Mouse (Mus musculus) stomach, postnatal 0 days (tissue): ENCODE results near the gene Zfp346. TPM values are rescaled to one million over a fixed set of nuclear protein-coding genes. Genes with fewer than 3 reads are reported as not detected.
"Not testable (repeated sequence)": the region's sequence is repeated elsewhere in the genome, so short reads cannot be mapped to it uniquely, and the experiment has no call there.

Experiments used
- ATAC-seq: fragments of 200-750 bp; cut with Nextera tagmentation; 2 replicates; pipeline ENCODE4 v1.8.0; 2017; ENCODE audit not compliant: low FRiP score, low TSS enrichment
- DNase-seq: peaks from one replicate; pipeline ENCODE4 v3.0.0-alpha.2; 2016; ENCODE audit warnings: low spot score
- H3K27ac ChIP-seq: fragments of 300-500 bp; sonication (generic); replicated peaks from 2 replicates; pipeline ENCODE4 v1.5.1; 2014; ENCODE audit warnings: mild to moderate bottlenecking, control low read depth
- H3K27me3 ChIP-seq: fragments of 300-500 bp; sonication (generic); 2 replicates; pipeline ENCODE4 v1.6.1; 2014; ENCODE audit warnings: low read length; ENCODE audit not compliant: control insufficient read depth, insufficient read depth
- H3K36me3 ChIP-seq: fragments of 300-500 bp; sonication (generic); 2 replicates; pipeline ENCODE4 v1.6.1; 2014; ENCODE audit warnings: low read length, mixed read lengths; ENCODE audit not compliant: control insufficient read depth, insufficient read depth
- H3K4me1 ChIP-seq: fragments of 300-500 bp; sonication (generic); replicated peaks from 2 replicates; pipeline ENCODE4 v1.6.1; 2014; ENCODE audit warnings: antibody characterized with exemption; ENCODE audit not compliant: control insufficient read depth, insufficient read depth
- H3K4me2 ChIP-seq: fragments of 300-500 bp; sonication (generic); replicated peaks from 2 replicates; pipeline ENCODE4 v1.6.1; 2014; ENCODE audit warnings: low read depth, mild to moderate bottlenecking, control low read depth, moderate library complexity
- H3K4me3 ChIP-seq: fragments of 300-500 bp; sonication (generic); 2 replicates; pipeline ENCODE4 v1.5.1; 2014; ENCODE audit warnings: low read depth, low read length, control low read depth
- H3K9ac ChIP-seq: fragments of 300-500 bp; sonication (generic); 2 replicates; pipeline ENCODE4 v1.6.1; 2014; ENCODE audit warnings: mild to moderate bottlenecking, low read length, control low read depth, mixed read lengths
- H3K9me3 ChIP-seq: fragments of 300-500 bp; sonication (generic); 2 replicates; pipeline ENCODE4 v1.6.1; 2016; ENCODE audit warnings: low read length; ENCODE audit not compliant: control insufficient read depth
- CTCF ChIP-seq: IDR thresholded peaks from 2 replicates; pipeline ENCODE4 v1.5.1; 2016; ENCODE audit warnings: antibody characterized with exemption, low read depth, mild to moderate bottlenecking, moderate library complexity
- EP300 ChIP-seq: optimal IDR thresholded peaks from 2 replicates; pipeline ENCODE3; 2016; ENCODE audit warnings: antibody characterized with exemption
- WGBS: fragments of 180-500 bp; shearing (Covaris S2); extraction: QIAGEN DNeasy Blood & Tissue Kit; methylation state at CpG from one replicate; pipeline ENCODE4 v1.1.7; 2014; 5-methylcytosine and 5-hydroxymethylcytosine counted together
- polyA plus RNA-seq: library from polyadenylated mRNA; unstranded; fragments of >200 nt; fragmentation: Nextera tagmentation; extraction: Ambion mirVana; gene quantifications from 2 replicates; pipeline ENCODE4 v1.2.1, GENCODE M21; 2015

Gene Zfp346
- polyA plus RNA-seq, 1 experiment from 2014 or later = 5.0 TPM

DNA sequence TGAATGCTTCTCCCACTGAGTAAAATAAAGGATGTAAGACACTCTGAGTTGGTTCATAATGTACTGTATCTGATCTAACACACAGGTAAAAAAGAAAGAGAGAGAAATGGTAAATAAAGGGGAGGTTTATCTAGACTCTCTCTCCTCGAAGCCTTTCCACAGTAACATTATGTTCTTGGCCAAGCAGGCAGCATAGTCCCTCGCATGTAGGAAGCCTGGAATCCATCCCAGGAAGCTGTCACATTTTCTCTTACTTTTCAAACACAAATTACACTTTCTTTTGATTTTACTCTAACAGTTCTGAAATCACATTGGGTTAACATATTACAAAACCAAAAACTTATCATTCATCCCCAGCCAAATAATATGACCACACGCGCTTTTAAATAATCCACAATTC is 12.5 kb upstream of the Zfp346 start:
- H3K36me3 ChIP-seq = 0 out of 2 replicates have a peak, but pooled peaks cover 4% of the 10 kb centered on the region
- no peak overlapping the region for H3K27ac ChIP-seq
- no peaks in the 10 kb centered on the region for H3K4me1 ChIP-seq
- H3K9ac ChIP-seq = no peak overlapping the region
- no peaks in the 10 kb centered on the region for H3K27me3 ChIP-seq
- no peak overlapping the region for H3K4me3 ChIP-seq
- 57% methylated on average over 4 of the region's 4 CpGs for WGBS
- ATAC-seq (no peak), DNase-seq (no peak)
- H3K4me2 ChIP-seq = no peak overlapping the region
- TF ChIP-seq EP300 = no peak
- no peak for TF ChIP-seq CTCF
- no peaks in the 10 kb centered on the region for H3K9me3 ChIP-seq

DNA sequence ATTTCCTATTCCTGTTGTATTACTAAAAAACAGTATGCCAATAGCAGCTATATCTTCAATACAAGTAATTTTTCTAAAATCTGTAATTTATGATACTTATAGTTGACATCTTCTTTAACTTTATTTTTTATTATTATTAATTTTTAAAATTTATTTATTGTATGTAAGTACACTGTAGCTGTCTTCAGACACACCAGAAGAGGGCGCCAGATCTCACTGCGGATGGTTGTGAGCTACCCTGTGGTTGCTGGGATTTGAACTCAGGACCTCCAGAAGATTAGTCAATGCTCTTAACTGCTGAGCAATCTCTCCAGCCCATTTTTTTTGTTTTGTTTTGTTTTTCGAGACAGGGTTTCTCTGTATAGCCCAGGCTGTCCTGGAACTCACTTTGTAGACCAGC is 7.3 kb upstream of the Zfp346 start:
- WGBS = 93% methylated on average over 3 of the region's 3 CpGs
- peak; percentile 38 for TF ChIP-seq CTCF

DNA sequence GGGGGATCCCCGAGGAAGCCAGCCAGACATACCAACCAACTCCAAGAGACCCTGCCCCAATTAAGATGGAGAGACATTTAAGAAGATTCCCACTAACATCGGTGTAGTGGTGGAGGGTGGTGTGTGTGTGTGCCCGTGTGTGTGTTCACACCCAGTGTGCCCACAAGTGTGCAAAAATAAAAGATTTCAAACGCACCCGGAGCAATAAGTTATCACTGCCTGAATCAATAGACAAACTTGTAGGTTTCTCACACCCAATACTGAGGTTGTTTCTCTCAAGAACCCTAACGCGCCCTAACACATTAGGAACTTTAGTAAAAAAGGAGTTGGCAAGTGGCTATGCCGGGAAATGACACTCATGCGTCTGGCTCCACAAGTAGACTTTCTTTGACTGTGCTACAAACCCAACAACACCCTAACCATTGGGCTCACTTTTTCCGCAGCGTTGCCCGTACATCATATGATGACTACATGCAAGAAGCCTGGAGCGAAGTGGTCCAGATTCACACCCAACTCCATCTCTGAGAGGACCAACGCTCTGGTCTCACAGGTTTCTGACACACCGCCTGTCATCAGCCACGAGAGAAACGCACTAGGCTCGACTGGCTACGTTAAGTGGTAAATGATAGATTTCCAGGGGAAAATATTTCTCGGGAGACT is 5.9 kb upstream of the Zfp346 start:
- peak; percentile 9; the same call in 1 of the 2 replicates for ATAC-seq
- H3K9me3 ChIP-seq = no peaks in the 10 kb centered on the region
- peak; percentile 28 for DNase-seq

More for the DNA sequence above, 7.3 kb upstream of the Zfp346 start:
- not testable (repeated sequence) for ATAC-seq, H3K27ac ChIP-seq, DNase-seq, H3K9me3 ChIP-seq, H3K4me1 ChIP-seq, H3K36me3 ChIP-seq, H3K27me3 ChIP-seq, H3K9ac ChIP-seq, H3K4me2 ChIP-seq, H3K4me3 ChIP-seq

GRCm38 (mm10) chr13:55099726-55100478 is 5.2 kb upstream of the Zfp346 start, which contains the start of gene Uimc1:
TSS of gene Uimc1 (minus strand) at chr13:55100300.
- Histone ChIP-seq H3K9ac (peak within 1 kb of the TSS; percentile 90), H3K27ac (peak within 1 kb of the TSS; percentile 93)

More for the DNA sequence above, 5.9 kb upstream of the Zfp346 start:
- H3K4me3 ChIP-seq = peak overlapping the region; percentile 85
- H3K9ac ChIP-seq = peak overlapping the region; percentile 90
- no peaks in the 10 kb centered on the region for H3K27me3 ChIP-seq
- peak overlapping the region; percentile 93 for H3K27ac ChIP-seq
- 20% methylated on average over 20 of the region's 20 CpGs for WGBS
- H3K36me3 ChIP-seq = no peaks in the 10 kb centered on the region
- TF ChIP-seq EP300 (no peak), CTCF (no peak)
- H3K4me1 ChIP-seq = no peaks in the 10 kb centered on the region; the same call in 1 of the 2 replicates
- peak overlapping the region; percentile 70 for H3K4me2 ChIP-seq

GRCm38 (mm10) chr13:55101627-55102026 is 3.5 kb upstream of the Zfp346 start:
- Histone ChIP-seq H3K27ac (no peak overlapping the region), H3K9me3 (no peaks in the 10 kb centered on the region), H3K9ac (no peak overlapping the region), H3K4me2 (no peak overlapping the region), H3K27me3 (no peaks in the 10 kb centered on the region), H3K4me3 (no peak overlapping the region), H3K36me3 (no peaks in the 10 kb centered on the region), H3K4me1 (no peaks in the 10 kb centered on the region; the same call in 1 of the 2 replicates)
- no peak for TF ChIP-seq EP300
- no peak for TF ChIP-seq CTCF
- DNase-seq (no peak), ATAC-seq (no peak)
- 95% methylated on average over 11 of the region's 11 CpGs for WGBS

More at GRCm38 (mm10) chr13:55099726-55100478, 5.2 kb upstream of the Zfp346 start, which contains the start of gene Uimc1:
- no peaks in the 10 kb centered on the region for H3K9me3 ChIP-seq
- peak; percentile 91 for DNase-seq
- no peaks in the 10 kb centered on the region for H3K36me3 ChIP-seq
- H3K4me1 ChIP-seq = no peaks in the 10 kb centered on the region; the same call in 1 of the 2 replicates
- H3K4me2 ChIP-seq = peak within 1 kb of the TSS; percentile 70
- no peak for TF ChIP-seq EP300
- TF ChIP-seq CTCF = peak; percentile 65
- under 1% methylated on average over 45 of the region's 81 CpGs for WGBS
- ATAC-seq = peak; percentile 92
- H3K4me3 ChIP-seq = peak within 1 kb of the TSS; percentile 85
- H3K27me3 ChIP-seq = no peaks in the 10 kb centered on the region
